Mouse (Mus musculus) 416B (cell line): Measurements from ENCODE around the gene Pdlim1.

Experiments
- DNase-seq: peaks from one replicate; pipeline ENCODE4 v3.0.0; 2011; ENCODE audit warnings: low read depth

Gene Pdlim1

GRCm38 (mm10) chr19:40284704-40285103 is 13.1 kb upstream of the Pdlim1 start:
- DNase-seq: no peak

DNA sequence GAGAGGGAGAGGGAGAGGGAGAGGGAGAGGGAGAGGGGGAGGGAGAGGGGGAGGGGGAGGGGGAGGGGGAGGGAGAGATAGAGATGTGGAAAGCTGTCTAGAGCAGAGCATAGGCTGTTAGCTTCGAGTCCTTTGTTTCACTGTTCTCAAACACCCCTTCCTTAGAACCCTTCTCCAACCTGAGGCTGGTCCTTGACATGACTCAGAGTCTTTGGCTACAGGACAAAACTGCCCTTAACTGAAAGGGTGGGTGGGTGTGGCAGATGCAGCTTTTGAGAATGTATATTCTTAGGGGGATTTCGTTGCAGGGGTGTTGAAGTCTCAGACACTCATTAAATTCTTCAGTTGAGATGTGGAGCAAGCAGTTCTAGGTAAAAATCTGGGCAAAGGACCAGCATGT is 11.8 kb upstream of the Pdlim1 start:
- DNase-seq: no peak

- no peak for DNase-seq
These were observed 6.9 kb upstream of the Pdlim1 start for GRCm38 (mm10) chr19:40278372-40279023.

GRCm38 (mm10) chr19:40277494-40277893 is 5.9 kb upstream of the Pdlim1 start:
- no peak for DNase-seq

DNA sequence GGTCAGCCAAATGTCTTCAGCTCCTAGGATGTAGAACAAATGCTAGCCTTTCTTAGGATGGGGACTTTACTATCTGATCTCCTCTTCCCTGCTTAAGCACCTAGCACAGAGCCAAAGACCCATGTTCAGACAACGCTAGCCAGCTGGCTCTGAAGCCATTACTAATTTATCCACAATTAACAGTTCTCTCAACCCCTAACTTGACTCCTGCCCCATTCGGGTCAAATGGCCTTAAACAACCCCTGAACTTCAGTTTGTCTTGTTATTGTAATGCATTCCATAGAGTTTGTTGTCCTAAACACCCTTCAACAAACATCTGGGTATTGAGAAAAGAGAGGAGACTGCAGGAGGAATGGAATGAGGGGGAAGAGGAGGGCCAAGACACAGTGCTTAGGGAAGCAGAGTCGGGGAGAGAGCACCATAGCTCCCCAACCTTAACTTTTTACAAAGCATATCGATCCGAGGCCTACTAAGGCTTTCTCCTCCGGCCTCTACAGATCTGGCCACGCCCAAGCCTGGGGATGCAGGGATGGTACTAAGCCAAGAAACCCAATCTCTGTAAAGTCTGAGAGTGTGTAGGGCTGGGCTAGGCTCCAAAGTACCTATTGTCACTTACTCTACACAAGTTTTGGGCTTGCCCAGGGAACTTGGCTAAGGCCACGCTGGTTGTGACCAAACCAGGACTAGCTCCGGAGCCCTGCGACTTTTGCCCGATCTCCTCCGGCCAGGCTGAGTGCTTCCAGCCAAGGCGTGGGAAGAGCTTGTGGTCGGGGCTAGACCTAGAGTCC is 4.0 kb upstream of the Pdlim1 start:
- DNase-seq: no peak

DNA sequence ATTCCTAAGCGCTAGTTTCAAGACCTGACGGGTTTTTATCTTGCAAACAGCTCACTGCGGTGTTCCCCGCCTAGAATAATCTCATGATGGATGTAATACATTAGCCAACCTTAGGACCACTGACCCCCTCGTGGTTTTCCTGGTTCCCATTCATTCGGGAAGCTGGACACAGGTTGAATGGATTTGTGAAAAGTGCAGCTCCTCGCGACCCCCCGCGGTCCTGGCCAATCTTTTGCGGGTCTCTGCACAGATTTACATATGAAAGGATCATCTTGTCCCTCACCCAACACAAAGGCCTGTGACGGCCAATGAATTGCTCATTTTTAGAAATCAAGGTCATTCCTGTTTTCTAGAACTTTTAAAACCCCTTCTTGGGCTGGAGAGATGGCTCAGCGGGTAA is 1.0 kb upstream of the Pdlim1 start:
- DNase-seq: no peak

GRCm38 (mm10) chr19:40270351-40271307 is 1.0 kb downstream of the Pdlim1 start:
- no peak for DNase-seq

- DNase-seq: no peak
These were observed 2.1 kb downstream of the Pdlim1 start for GRCm38 (mm10) chr19:40269526-40269925.

DNA sequence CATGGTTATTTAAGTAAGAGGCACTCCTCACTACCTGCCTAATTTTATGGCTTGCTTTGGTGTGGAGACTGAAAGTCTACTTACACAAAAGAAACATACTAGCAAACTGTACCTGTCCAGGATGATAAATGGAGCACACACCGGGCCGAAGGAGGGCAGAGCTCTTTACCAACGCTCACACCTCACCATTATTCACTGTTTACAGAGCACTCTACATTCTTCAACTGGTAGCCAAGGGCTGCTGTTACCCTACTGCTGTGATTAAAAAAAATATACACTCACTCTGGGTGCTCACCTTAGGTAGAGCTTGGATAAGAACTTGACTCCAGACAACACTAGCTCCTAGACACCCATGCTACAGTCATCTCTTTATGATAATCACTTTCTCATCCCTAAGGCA is 3.1 kb downstream of the Pdlim1 start:
- DNase-seq: no peak

DNA sequence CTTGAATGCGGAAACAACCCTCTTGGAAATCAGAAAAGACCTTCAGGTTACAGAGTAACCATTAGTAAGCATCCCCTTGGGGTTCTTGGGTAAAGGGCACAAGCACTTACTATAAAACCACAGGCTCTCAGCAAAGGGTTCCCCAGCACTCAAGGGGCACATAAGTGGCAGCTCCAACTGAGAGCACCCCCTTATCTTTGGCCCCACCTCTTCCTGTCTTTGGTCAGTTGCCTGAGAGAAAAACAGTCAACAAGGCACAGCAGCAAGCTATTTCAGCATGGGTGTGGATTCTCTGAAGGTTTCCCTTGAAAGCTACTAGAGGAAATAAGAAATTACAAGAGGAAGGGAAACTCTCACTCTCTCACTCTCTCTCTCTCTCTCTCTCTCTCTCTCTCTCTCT is 4.3 kb downstream of the Pdlim1 start:
- no peak for DNase-seq

DNA sequence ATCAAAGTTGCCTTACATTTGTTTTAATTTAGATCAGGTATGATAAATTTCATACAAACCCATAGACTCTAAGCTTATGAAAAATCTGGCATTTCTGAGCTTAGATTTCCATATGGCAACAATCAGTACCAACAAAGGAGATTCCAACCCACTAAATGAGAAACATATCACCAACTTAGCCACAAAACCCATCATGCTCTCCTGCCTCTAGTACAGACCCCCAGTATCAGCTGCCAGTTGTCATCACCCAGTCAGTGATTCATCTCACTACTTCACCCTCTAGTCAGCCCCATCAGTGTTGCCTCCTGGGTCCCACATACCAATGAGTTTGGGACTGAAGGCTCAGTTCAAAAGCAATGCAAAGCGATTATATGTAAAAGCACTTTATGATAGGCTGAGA is 12.2 kb downstream of the Pdlim1 start:
- DNase-seq: no peak

DNA sequence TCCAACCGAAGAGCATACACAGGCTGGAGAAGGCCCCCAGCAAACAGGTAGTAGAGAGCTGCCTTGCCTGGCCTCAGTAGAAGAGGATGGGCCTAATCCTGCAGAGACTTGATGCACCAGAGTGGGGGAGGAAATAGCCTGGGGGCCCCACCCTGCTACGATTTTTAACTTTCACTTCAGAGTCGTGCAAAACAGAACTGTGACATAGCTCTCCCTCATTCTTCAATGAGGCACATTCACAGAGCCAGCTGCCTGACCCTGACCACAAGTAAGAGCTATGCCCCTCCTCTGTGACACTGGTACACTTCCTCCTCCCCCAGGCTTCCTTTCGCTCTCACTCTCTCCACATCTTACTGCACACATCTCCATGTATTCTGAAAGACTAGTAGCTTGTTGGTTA is 14.2 kb downstream of the Pdlim1 start:
- DNase-seq: peak; percentile 10

DNA sequence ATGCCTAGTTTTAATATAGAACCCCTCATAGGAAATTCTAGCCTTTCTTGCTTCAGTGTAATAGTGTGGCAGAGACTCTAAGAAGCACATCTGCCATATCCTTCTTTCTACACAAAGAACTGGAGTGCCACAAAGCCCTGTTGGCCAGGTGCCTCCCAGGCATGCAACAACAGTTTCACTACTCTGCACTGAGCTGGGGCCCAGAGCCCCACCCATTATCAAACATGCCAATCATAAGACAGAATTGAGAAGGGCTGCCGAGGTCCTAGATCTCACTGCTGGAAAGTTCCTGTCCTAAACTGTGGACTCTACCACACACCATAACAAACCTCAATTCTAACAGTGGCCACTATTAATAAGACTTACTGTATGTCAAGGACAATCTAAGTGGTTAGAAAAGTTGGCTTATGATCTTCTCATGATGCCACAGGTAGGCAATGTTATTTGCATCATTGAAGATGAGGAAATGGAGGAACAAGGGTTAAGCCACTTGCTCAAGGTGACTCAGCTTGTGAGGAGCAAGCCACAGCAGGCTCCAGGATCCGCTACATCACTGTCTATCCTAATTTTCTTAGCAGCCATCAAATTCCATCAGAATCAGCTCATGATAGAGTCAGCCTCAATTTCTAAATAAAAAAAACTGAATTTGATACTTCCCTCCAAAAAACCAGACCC is 15.1 kb downstream of the Pdlim1 start:
- no peak for DNase-seq

- no peak for DNase-seq
These were observed 16.1 kb downstream of the Pdlim1 start for GRCm38 (mm10) chr19:40255561-40255960.

DNA sequence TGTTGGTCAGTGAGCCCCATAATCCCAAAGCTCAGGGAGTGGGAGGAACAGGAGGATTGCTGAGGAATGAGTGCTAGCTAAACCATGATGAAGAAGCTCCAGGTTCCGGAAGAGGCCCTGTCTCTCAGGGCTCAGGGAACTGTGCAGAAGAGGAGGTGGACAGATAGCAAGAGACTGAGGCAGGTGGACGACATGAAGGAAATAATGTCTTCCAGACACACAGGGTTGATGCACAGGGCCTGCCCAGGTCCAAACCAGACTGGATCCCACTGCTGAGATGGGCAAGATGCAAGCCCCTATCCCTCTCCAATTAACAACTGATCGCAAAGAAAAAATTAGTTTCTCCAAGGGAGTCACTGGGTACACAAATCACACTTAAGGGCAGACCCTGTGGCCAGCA is 16.9 kb downstream of the Pdlim1 start:
- DNase-seq: no peak

GRCm38 (mm10) chr19:40253768-40254167 is 17.9 kb downstream of the Pdlim1 start:
- no peak for DNase-seq

DNA sequence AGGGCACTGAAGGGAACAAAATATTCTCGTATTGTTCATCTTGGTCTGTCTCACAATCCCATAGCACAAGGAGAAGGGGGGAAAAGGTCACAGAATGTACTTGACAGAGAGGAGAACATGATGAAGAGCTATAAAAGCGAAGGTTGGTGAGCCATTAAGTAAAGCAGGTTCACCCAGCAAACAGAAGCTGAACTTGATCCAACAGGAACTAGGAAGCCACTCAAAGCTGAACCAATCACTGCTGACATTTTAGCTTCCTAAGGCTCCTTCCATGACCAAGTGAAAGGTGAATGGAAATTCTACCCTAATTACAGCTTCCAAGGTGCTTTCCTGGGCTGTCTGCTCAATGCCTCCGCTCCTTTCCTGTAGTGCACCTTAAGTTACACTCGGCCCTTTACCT is 20.5 kb downstream of the Pdlim1 start:
- DNase-seq: no peak

DNA sequence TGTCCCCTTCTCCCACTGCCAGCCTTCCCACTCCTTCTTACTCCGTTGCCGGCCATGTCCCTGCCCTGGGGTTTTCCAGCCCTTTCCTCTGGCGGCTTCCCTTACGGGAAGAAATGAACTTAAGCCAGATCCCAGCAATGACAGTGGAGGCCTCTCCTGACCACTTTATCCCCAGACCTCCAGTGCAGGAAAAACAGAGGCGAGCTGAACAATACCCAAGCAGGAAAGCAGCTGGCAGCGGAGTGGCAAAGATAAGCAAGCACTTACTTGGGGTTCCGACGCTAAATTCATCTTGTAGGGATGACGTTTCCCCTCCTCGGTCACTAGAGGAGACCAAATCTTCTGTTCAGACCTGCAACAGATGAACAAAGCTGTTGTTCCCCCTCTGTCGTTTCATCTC is 22.3 kb downstream of the Pdlim1 start:
- DNase-seq: no peak

- DNase-seq: no peak
These were observed 23.2 kb downstream of the Pdlim1 start for GRCm38 (mm10) chr19:40248476-40248875.

DNA sequence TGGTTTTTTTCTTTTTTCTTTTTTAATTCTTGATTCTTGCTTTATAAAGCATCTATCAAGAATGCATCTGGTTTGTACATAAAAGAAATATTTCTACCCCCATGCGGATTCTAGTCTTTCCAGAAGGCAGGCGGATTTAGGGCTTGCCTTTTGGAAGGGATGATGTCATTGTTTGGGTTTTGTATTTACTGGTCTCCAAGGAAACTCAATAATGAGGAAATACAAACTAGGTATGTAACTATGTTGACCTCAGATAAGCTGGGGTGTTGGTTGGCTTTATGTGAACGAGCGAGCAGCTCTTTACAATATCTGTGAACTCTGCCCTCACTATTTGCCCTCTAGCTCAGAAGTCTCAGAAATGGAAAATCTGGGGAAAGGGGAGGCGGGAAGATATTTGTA is 24.4 kb downstream of the Pdlim1 start:
- no peak for DNase-seq

- no peak for DNase-seq
These were observed 24.9 kb downstream of the Pdlim1 start for GRCm38 (mm10) chr19:40246646-40247267.
